Mouse (Mus musculus): ENCODE measurements at regions not wholly inside any gene's neighbourhood (a gene's known extent, or its start where the extent isn't known, plus 50 kb on each side); places are given as distances from the start of the nearest gene placed in this dataset.

- Histone ChIP-seq H3K9me3 (ENCODE audit: control insufficient read depth, low read depth, low read length) (no peaks in the 10 kb centered on the region), H3K4me1 (ENCODE audit: control insufficient read depth, insufficient read depth, low read length) (0 out of 2 replicates have a peak, but pooled peaks cover 3% of the 10 kb centered on the region), H3K36me3 (ENCODE audit: control insufficient read depth, insufficient read depth, low read length) (no peaks in the 10 kb centered on the region), H3K4me3 (ENCODE audit: low read depth, low read length) (no peak overlapping the region), H3K27me3 (ENCODE audit: control insufficient read depth, insufficient read depth, low read length) (no peaks in the 10 kb centered on the region), H3K4me2 (replicated peaks; ENCODE audit: low read depth, low read length) (no peak overlapping the region), H3K9ac (replicated peaks; ENCODE audit: low read depth, low read length) (no peak overlapping the region), H3K27ac (ENCODE audit: low read length) (no peak overlapping the region)
- 75% methylated on average over 4 of the region's 4 CpGs for WGBS
- no peak for ATAC-seq (ENCODE audit: insufficient number of reproducible peaks, insufficient read depth, low FRiP score, low read depth)
Observed at GRCm38 (mm10) chr10:111826033-111826754, 146.3 kb upstream of the Krr1 start.

GRCm38 (mm10) chr10:111827246-111827645, 145.2 kb upstream of the Krr1 start:
- WGBS: 49% methylated on average over 3 of the region's 3 CpGs
- Histone ChIP-seq H3K9ac (replicated peaks; ENCODE audit: low read depth, low read length) (no peak overlapping the region), H3K4me2 (replicated peaks; ENCODE audit: low read depth, low read length) (no peak overlapping the region), H3K9me3 (ENCODE audit: control insufficient read depth, low read depth, low read length) (no peaks in the 10 kb centered on the region), H3K27me3 (ENCODE audit: control insufficient read depth, insufficient read depth, low read length) (no peaks in the 10 kb centered on the region), H3K27ac (ENCODE audit: low read length) (no peak overlapping the region), H3K4me1 (ENCODE audit: control insufficient read depth, insufficient read depth, low read length) (0 out of 2 replicates have a peak, but pooled peaks cover 3% of the 10 kb centered on the region), H3K4me3 (ENCODE audit: low read depth, low read length) (no peak overlapping the region), H3K36me3 (ENCODE audit: control insufficient read depth, insufficient read depth, low read length) (no peaks in the 10 kb centered on the region)
- ATAC-seq (ENCODE audit: insufficient number of reproducible peaks, insufficient read depth, low FRiP score, low read depth): no peak

- no peak for ATAC-seq (ENCODE audit: insufficient number of reproducible peaks, insufficient read depth, low FRiP score, low read depth)
- Histone ChIP-seq H3K36me3 (ENCODE audit: control insufficient read depth, insufficient read depth, low read length) (no peaks in the 10 kb centered on the region), H3K4me1 (ENCODE audit: control insufficient read depth, insufficient read depth, low read length) (0 out of 2 replicates have a peak, but pooled peaks cover 3% of the 10 kb centered on the region), H3K9me3 (ENCODE audit: control insufficient read depth, low read depth, low read length) (no peaks in the 10 kb centered on the region), H3K27me3 (ENCODE audit: control insufficient read depth, insufficient read depth, low read length) (no peaks in the 10 kb centered on the region), H3K4me2 (replicated peaks; ENCODE audit: low read depth, low read length) (no peak overlapping the region), H3K9ac (replicated peaks; ENCODE audit: low read depth, low read length) (no peak overlapping the region), H3K27ac (ENCODE audit: low read length) (no peak overlapping the region), H3K4me3 (ENCODE audit: low read depth, low read length) (no peak overlapping the region)
- WGBS: 87% methylated on average over 4 of the region's 4 CpGs
Observed at GRCm38 (mm10) chr10:111827930-111828329, 144.5 kb upstream of the Krr1 start.

GRCm38 (mm10) chr10:111828610-111829009, 143.9 kb upstream of the Krr1 start:
- Histone ChIP-seq H3K27me3 (ENCODE audit: control insufficient read depth, insufficient read depth, low read length) (no peaks in the 10 kb centered on the region), H3K36me3 (ENCODE audit: control insufficient read depth, insufficient read depth, low read length) (no peaks in the 10 kb centered on the region), H3K9me3 (ENCODE audit: control insufficient read depth, low read depth, low read length) (no peaks in the 10 kb centered on the region), H3K4me2 (replicated peaks; ENCODE audit: low read depth, low read length) (no peak overlapping the region), H3K9ac (replicated peaks; ENCODE audit: low read depth, low read length) (no peak overlapping the region), H3K4me1 (ENCODE audit: control insufficient read depth, insufficient read depth, low read length) (0 out of 2 replicates have a peak, but pooled peaks cover 3% of the 10 kb centered on the region), H3K27ac (ENCODE audit: low read length) (no peak overlapping the region), H3K4me3 (ENCODE audit: low read depth, low read length) (no peak overlapping the region)
- ATAC-seq (ENCODE audit: insufficient number of reproducible peaks, insufficient read depth, low FRiP score, low read depth): no peak
- 76% methylated on average over 4 of the region's 4 CpGs for WGBS

GRCm38 (mm10) chr10:111829291-111829690, 143.2 kb upstream of the Krr1 start:
- H3K27ac ChIP-seq (ENCODE audit: low read length): no peak overlapping the region
- H3K4me1 ChIP-seq (ENCODE audit: control insufficient read depth, insufficient read depth, low read length): 0 out of 2 replicates have a peak, but pooled peaks cover 3% of the 10 kb centered on the region
- H3K4me2 ChIP-seq (replicated peaks; ENCODE audit: low read depth, low read length): no peak overlapping the region
- H3K27me3 ChIP-seq (ENCODE audit: control insufficient read depth, insufficient read depth, low read length): no peaks in the 10 kb centered on the region
- WGBS: 95% methylated on average over 2 of the region's 2 CpGs
- ATAC-seq (ENCODE audit: insufficient number of reproducible peaks, insufficient read depth, low FRiP score, low read depth): no peak
- no peaks in the 10 kb centered on the region for H3K36me3 ChIP-seq (ENCODE audit: control insufficient read depth, insufficient read depth, low read length)
- no peak overlapping the region for H3K4me3 ChIP-seq (ENCODE audit: low read depth, low read length)
- no peaks in the 10 kb centered on the region for H3K9me3 ChIP-seq (ENCODE audit: control insufficient read depth, low read depth, low read length)
- no peak overlapping the region for H3K9ac ChIP-seq (replicated peaks; ENCODE audit: low read depth, low read length)

GRCm38 (mm10) chr10:111831105-111831504, 141.4 kb upstream of the Krr1 start:
- no peak overlapping the region for H3K27ac ChIP-seq (ENCODE audit: low read length)
- H3K27me3 ChIP-seq (ENCODE audit: control insufficient read depth, insufficient read depth, low read length): no peaks in the 10 kb centered on the region
- H3K36me3 ChIP-seq (ENCODE audit: control insufficient read depth, insufficient read depth, low read length): no peaks in the 10 kb centered on the region
- no peaks in the 10 kb centered on the region for H3K9me3 ChIP-seq (ENCODE audit: control insufficient read depth, low read depth, low read length)
- WGBS: 63% methylated on average over 1 of the region's 1 CpGs
- no peak overlapping the region for H3K4me3 ChIP-seq (ENCODE audit: low read depth, low read length)
- no peak for ATAC-seq (ENCODE audit: insufficient number of reproducible peaks, insufficient read depth, low FRiP score, low read depth)
- H3K4me2 ChIP-seq (replicated peaks; ENCODE audit: low read depth, low read length): no peak overlapping the region
- H3K4me1 ChIP-seq (ENCODE audit: control insufficient read depth, insufficient read depth, low read length): peaks cover 6% of the 10 kb centered on the region; the same call in 1 of the 2 replicates
- H3K9ac ChIP-seq (replicated peaks; ENCODE audit: low read depth, low read length): no peak overlapping the region

GRCm38 (mm10) chr10:111833611-111834010, 138.9 kb upstream of the Krr1 start:
- no peaks in the 10 kb centered on the region for H3K9me3 ChIP-seq (ENCODE audit: control insufficient read depth, low read depth, low read length)
- H3K9ac ChIP-seq (replicated peaks; ENCODE audit: low read depth, low read length): no peak overlapping the region
- no peak overlapping the region for H3K27ac ChIP-seq (ENCODE audit: low read length)
- no peaks in the 10 kb centered on the region for H3K36me3 ChIP-seq (ENCODE audit: control insufficient read depth, insufficient read depth, low read length)
- no peaks in the 10 kb centered on the region for H3K27me3 ChIP-seq (ENCODE audit: control insufficient read depth, insufficient read depth, low read length)
- no peak overlapping the region for H3K4me3 ChIP-seq (ENCODE audit: low read depth, low read length)
- no peak for ATAC-seq (ENCODE audit: insufficient number of reproducible peaks, insufficient read depth, low FRiP score, low read depth)
- no peak overlapping the region for H3K4me2 ChIP-seq (replicated peaks; ENCODE audit: low read depth, low read length)
- H3K4me1 ChIP-seq (ENCODE audit: control insufficient read depth, insufficient read depth, low read length): peaks cover 5% of the 10 kb centered on the region; the same call in 1 of the 2 replicates
- WGBS: 96% methylated on average over 2 of the region's 2 CpGs

- Histone ChIP-seq H3K4me1 (ENCODE audit: control insufficient read depth, insufficient read depth, low read length) (peaks cover 5% of the 10 kb centered on the region; the same call in 1 of the 2 replicates), H3K27ac (ENCODE audit: low read length) (no peak overlapping the region; the same call in 1 of the 2 replicates)
Observed at GRCm38 (mm10) chr10:111834280-111834679, 138.2 kb upstream of the Krr1 start.

More at GRCm38 (mm10) chr10:111834280-111834679, 138.2 kb upstream of the Krr1 start:
- Histone ChIP-seq H3K9me3 (ENCODE audit: control insufficient read depth, low read depth, low read length) (no peaks in the 10 kb centered on the region), H3K4me2 (replicated peaks; ENCODE audit: low read depth, low read length) (no peak overlapping the region), H3K9ac (replicated peaks; ENCODE audit: low read depth, low read length) (no peak overlapping the region), H3K27me3 (ENCODE audit: control insufficient read depth, insufficient read depth, low read length) (no peaks in the 10 kb centered on the region), H3K36me3 (ENCODE audit: control insufficient read depth, insufficient read depth, low read length) (no peaks in the 10 kb centered on the region), H3K4me3 (ENCODE audit: low read depth, low read length) (no peak overlapping the region)
- no peak for ATAC-seq (ENCODE audit: insufficient number of reproducible peaks, insufficient read depth, low FRiP score, low read depth)
- 61% methylated on average over 5 of the region's 5 CpGs for WGBS

Measured in stomach, embryonic 14.5 days (tissue).